10 mouse cellular contexts compared by ENCODE assay signal in genomic region chr8:111550002-111550870, GRCm38 (mm10). TPM values are rescaled to one million over a fixed set of nuclear protein-coding genes. Genes with fewer than 3 reads are reported as not detected.
DNase-seq lines count a peak whose midpoint lies in the region; ATAC-seq and TF ChIP-seq lines count a peak whose summit lies in the region.
"Had no signal": no experiment of that assay in that cellular context is flagged by ENCODE, and none has a peak within 500 bp of the region (broad histone marks: within the 10 kb centered on the region; RNA-seq: fewer than 3 reads in every experiment).

No protein-coding gene starts in this region.

- TF ChIP-seq CTCF in brain, embryonic 14.5 days (IDR thresholded peaks at IDR 0.05; ENCODE audit: borderline replicate concordance, extremely low read depth, insufficient read depth, insufficient read length) = no peak

- no peak overlapping the region for H3K9ac ChIP-seq in hindbrain, embryonic 11.5 days (ENCODE audit: low read depth, low read length)
- no peak overlapping the region for H3K9ac ChIP-seq in hindbrain, embryonic 13.5 days

- H3K9me3 ChIP-seq in hindbrain, embryonic 10.5 days = no peaks in the 10 kb centered on the region
- H3K9me3 ChIP-seq in hindbrain, embryonic 11.5 days (ENCODE audit: control insufficient read depth, low read length) = no peaks in the 10 kb centered on the region
- H3K9me3 ChIP-seq in hindbrain, embryonic 13.5 days = no peaks in the 10 kb centered on the region

- H3K36me3 ChIP-seq in hindbrain, embryonic 10.5 days = peaks cover 22% of the 10 kb centered on the region
- no peaks in the 10 kb centered on the region for H3K36me3 ChIP-seq in hindbrain, embryonic 11.5 days (ENCODE audit: control insufficient read depth, insufficient read depth, low read length)
- H3K36me3 ChIP-seq in hindbrain, embryonic 13.5 days = no peaks in the 10 kb centered on the region

- H3K4me1 ChIP-seq in hindbrain, embryonic 10.5 days (replicated peaks) = peaks cover 17% of the 10 kb centered on the region
- H3K4me1 ChIP-seq in hindbrain, embryonic 11.5 days (replicated peaks; ENCODE audit: control insufficient read depth, insufficient read depth, low read length) = no peaks in the 10 kb centered on the region; the same call in 1 of the 2 replicates
- H3K4me1 ChIP-seq in hindbrain, embryonic 13.5 days (replicated peaks) = peaks cover 37% of the 10 kb centered on the region

- no peaks in the 10 kb centered on the region for H3K27me3 ChIP-seq in hindbrain, embryonic 10.5 days (ENCODE audit: insufficient read depth, poor library complexity, severe bottlenecking)
- no peaks in the 10 kb centered on the region for H3K27me3 ChIP-seq in hindbrain, embryonic 11.5 days (ENCODE audit: control insufficient read depth, insufficient read depth, low read length)
- H3K27me3 ChIP-seq in hindbrain, embryonic 13.5 days = no peaks in the 10 kb centered on the region
- H3K27me3 ChIP-seq: CH12.LX had no signal

- 0 out of 2 replicates have a peak overlapping the region, but pooled peaks have one; percentile 62 for H3K27ac ChIP-seq in hindbrain, embryonic 10.5 days
- H3K27ac ChIP-seq in hindbrain, embryonic 11.5 days (ENCODE audit: low read depth, low read length) = no peak overlapping the region
- peak overlapping the region; percentile 2; the same call in 1 of the 2 replicates for H3K27ac ChIP-seq in hindbrain, embryonic 13.5 days

- no peak overlapping the region for H3K4me3 ChIP-seq in hindbrain, embryonic 10.5 days
- no peak overlapping the region for H3K4me3 ChIP-seq in hindbrain, embryonic 11.5 days (ENCODE audit: low read depth, low read length)
- H3K4me3 ChIP-seq in hindbrain, embryonic 13.5 days = no peak overlapping the region
- H3K4me3 ChIP-seq: erythroblast, embryonic 14.5 days had no signal

- no peak for TF ChIP-seq POLR2A in brain, embryonic 14.5 days (IDR thresholded peaks at IDR 0.05; ENCODE audit: borderline replicate concordance, extremely low read depth, insufficient read depth, insufficient read length, poor library complexity, severe bottlenecking)

- no peak for DNase-seq in hindbrain, embryonic 10.5 days (ENCODE audit: low spot score)
- DNase-seq in hindbrain, embryonic 11.5 days (ENCODE audit: low spot score) = no peak
- DNase-seq in brain, embryonic 14.5 days (ENCODE audit: low read depth) = peak; percentile 25
- peak; percentile 25 for DNase-seq in lung, postnatal 10 days
- no peak for DNase-seq in right cerebral cortex, postnatal 36 days (ENCODE audit: low spot score in 2 of 2)
- no peak for DNase-seq in T-cell, adult 2 months (ENCODE audit: low spot score)
- DNase-seq in frontal cortex, postnatal 10 days (ENCODE audit: low spot score in 2 of 2) = no peak

- WGBS in hindbrain, embryonic 10.5 days = 76% methylated on average over 9 of the region's 9 CpGs
- WGBS in hindbrain, embryonic 11.5 days = 79% methylated on average over 9 of the region's 9 CpGs
- WGBS in hindbrain, embryonic 13.5 days = 62% methylated on average over 9 of the region's 9 CpGs

- no peak for ATAC-seq in hindbrain, embryonic 11.5 days (ENCODE audit: low FRiP score)
- no peak for ATAC-seq in hindbrain, embryonic 13.5 days (ENCODE audit: low FRiP score)

- H3K4me2 ChIP-seq in hindbrain, embryonic 11.5 days (replicated peaks; ENCODE audit: low read depth, low read length) = no peak overlapping the region
- H3K4me2 ChIP-seq in hindbrain, embryonic 13.5 days = no peak overlapping the region

RNA-seq across cellular contexts. Expression of gene Znrf1, which starts 14.3 kb away (rescaled TPM):
- 29.9 and 52.5 TPM in 2 replicates for polyA plus RNA-seq in hindbrain, embryonic 10.5 days (2016; fragmentation: Nextera tagmentation; extraction: Ambion mirVana)
- polyA plus RNA-seq in hindbrain, embryonic 11.5 days (2014; fragmentation: Nextera tagmentation; extraction: Ambion mirVana) = 48.3 and 48.7 TPM in 2 replicates
- 237 and 293 TPM in 2 replicates for polyA plus RNA-seq in brain, embryonic 14.5 days (2012; rRNA removed)
- 77.3 and 80.0 TPM in 2 replicates for polyA plus RNA-seq in hindbrain, embryonic 13.5 days (2015; fragmentation: Nextera tagmentation; extraction: Ambion mirVana)

RNA-seq across cellular contexts. Expression of gene Wdr59, which starts 28.3 kb away (rescaled TPM):
- polyA plus RNA-seq in hindbrain, embryonic 10.5 days (2016; fragmentation: Nextera tagmentation; extraction: Ambion mirVana) = 3.8 and 4.8 TPM in 2 replicates
- polyA plus RNA-seq in hindbrain, embryonic 11.5 days (2014; fragmentation: Nextera tagmentation; extraction: Ambion mirVana) = 2.9 and 4.6 TPM in 2 replicates
- 14.2 and 16.0 TPM in 2 replicates for polyA plus RNA-seq in brain, embryonic 14.5 days (2012; rRNA removed)
- polyA plus RNA-seq in hindbrain, embryonic 13.5 days (2015; fragmentation: Nextera tagmentation; extraction: Ambion mirVana) = 7.4 and 8.3 TPM in 2 replicates

Comparison
In these comparisons a context has a peak if more than half of its experiments do, and no peak if none do; other contexts are left out.
1. DNase-seq: peak in brain, embryonic 14.5 days (single experiment) and lung, postnatal 10 days (single experiment); none in hindbrain, embryonic 10.5 days (single experiment), hindbrain, embryonic 11.5 days (single experiment), right cerebral cortex, postnatal 36 days (0 of 2), T-cell, adult 2 months (single experiment) and frontal cortex, postnatal 10 days (0 of 2).